Mouse (Mus musculus) liver, adult (tissue): ENCODE measurements around the gene Dnase1l2.

ENCODE experiments used
- GATA4 ChIP-seq: IDR thresholded peaks from 2 replicates; pipeline ENCODE4 v1.6.1; 2014; ENCODE audit warnings: mild to moderate bottlenecking, low read length; ENCODE audit not compliant: insufficient replicate concordance

Gene Dnase1l2

GRCm38 (mm10) chr17:24454218-24454755 is 11.4 kb upstream of the Dnase1l2 start:
- no peak for TF ChIP-seq GATA4

- no peak for TF ChIP-seq GATA4
Observed at GRCm38 (mm10) chr17:24453372-24453771, 10.5 kb upstream of the Dnase1l2 start.

- no peak for TF ChIP-seq GATA4
Observed at GRCm38 (mm10) chr17:24451220-24451619, 8.3 kb upstream of the Dnase1l2 start.

GRCm38 (mm10) chr17:24449507-24449906 is 6.6 kb upstream of the Dnase1l2 start:
- no peak for TF ChIP-seq GATA4

- no peak for TF ChIP-seq GATA4
Observed at GRCm38 (mm10) chr17:24446590-24446989, 3.7 kb upstream of the Dnase1l2 start.

GRCm38 (mm10) chr17:24443409-24443808 is 504 bp upstream of the Dnase1l2 start:
- TF ChIP-seq GATA4 = no peak

- no peak for TF ChIP-seq GATA4
Observed at GRCm38 (mm10) chr17:24442107-24442506, 798 bp downstream of the Dnase1l2 start.

- no peak for TF ChIP-seq GATA4
Observed at GRCm38 (mm10) chr17:24441148-24441547, 1.8 kb downstream of the Dnase1l2 start.

GRCm38 (mm10) chr17:24440377-24440776 is 2.5 kb downstream of the Dnase1l2 start:
- no peak for TF ChIP-seq GATA4

GRCm38 (mm10) chr17:24437016-24437415 is 5.9 kb downstream of the Dnase1l2 start:
- TF ChIP-seq GATA4 = no peak

GRCm38 (mm10) chr17:24429201-24429983 is 13.5 kb downstream of the Dnase1l2 start:
- no peak; the same call in 1 of the 2 replicates for TF ChIP-seq GATA4

- TF ChIP-seq GATA4 = no peak
Observed at GRCm38 (mm10) chr17:24427170-24427557, 15.7 kb downstream of the Dnase1l2 start.

GRCm38 (mm10) chr17:24426471-24427169 is 16.3 kb downstream of the Dnase1l2 start, which contains the start of gene Eci1:
Gene Eci1 (plus strand): TSS chr17:24426641.
- peak; percentile 18; the same call in 1 of the 2 replicates for TF ChIP-seq GATA4

GRCm38 (mm10) chr17:24425905-24426304 is 17.0 kb downstream of the Dnase1l2 start:
- TF ChIP-seq GATA4 = no peak

- TF ChIP-seq GATA4 = no peak
Observed at GRCm38 (mm10) chr17:24424489-24424888, 18.4 kb downstream of the Dnase1l2 start.

GRCm38 (mm10) chr17:24423114-24423513 is 19.8 kb downstream of the Dnase1l2 start:
- TF ChIP-seq GATA4 = no peak
